Mouse (Mus musculus): Measurements from ENCODE around the gene Atg9b.

Gene Atg9b

DNA sequence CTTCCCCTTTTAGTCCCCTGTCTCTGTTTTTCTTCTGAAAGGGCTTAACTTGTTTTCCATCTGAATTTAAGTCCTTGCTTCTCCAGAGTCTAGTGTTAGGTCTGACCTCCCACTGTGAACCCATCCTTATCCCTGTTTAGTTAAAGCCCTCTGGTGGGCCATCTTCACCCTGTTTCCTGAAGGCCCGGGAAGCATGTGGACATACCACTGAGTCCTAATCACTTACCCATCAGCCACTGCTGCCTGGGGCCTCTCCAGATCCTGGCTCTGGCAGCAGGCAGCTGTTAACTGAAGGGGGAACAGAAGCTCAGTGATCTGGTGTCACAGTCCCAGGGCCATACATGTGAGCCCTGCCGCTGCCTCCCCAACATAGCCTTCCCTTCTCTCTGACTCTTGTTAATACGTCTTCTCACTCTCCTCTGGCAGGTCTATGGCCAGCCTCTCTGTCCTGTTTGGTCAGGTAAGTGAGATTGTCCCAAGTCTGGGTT lies 13.5 kb upstream of the Atg9b start:
- in situ Hi-C loops (cut with MboI, MseI) = no loop called here

GRCm38 (mm10) chr5:24404594-24405360 lies 12.8 kb upstream of the Atg9b start:
- in situ Hi-C loops (cut with MboI, MseI) = no loop called here

DNA sequence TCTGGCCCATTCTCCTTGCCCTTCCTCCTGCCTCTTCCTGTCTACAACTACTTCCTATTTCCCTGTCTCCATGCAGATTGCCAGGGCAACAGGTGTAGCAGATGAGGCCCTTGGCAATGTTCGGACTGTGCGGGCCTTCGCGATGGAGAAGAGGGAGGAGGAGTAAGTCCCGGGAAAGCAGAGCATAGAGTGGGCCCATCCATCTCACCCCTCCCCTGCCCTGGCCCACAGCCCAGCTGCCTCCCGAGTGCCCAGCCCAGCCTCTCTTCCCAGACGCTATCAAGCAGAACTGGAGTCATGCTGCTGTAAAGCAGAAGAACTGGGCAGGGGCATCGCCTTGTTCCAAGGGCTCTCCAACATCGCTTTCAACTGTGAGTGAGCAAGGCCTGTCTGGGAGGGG lies 10.0 kb upstream of the Atg9b start:
- in situ Hi-C loops (cut with MboI, MseI) = no loop called here

DNA sequence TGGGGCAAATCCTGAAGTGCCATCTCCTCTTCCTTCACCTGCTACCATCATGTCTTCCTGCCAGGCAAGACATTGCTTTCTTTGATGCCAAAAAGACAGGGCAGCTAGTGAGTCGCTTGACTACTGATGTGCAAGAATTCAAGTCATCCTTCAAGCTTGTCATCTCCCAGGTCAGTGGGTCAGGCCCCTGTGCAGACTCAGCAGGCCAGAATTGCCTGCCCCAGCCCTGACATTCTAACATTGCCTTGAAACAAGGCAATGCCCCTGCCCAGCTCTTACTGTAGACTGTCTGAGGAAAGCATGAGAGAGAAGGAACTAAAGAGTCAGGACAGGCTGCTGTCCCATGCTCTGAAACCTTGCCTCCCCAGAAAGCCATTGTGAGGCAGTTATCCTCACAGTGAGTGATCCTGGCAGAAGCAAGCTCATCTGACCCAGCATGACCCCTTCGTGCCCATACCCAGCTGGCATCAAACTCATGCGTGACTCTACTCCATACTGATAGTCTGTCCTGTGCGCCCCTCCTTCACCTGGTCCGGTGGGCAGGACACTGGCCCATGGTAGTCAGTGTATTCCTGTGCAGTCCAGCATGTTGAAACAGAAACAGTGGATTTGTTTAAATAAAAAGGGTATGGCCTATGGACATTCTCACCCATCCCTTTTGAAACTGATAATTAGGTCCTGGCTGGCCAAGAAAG lies 9.1 kb upstream of the Atg9b start:
- in situ Hi-C loops (cut with MboI, MseI) = no loop called here

DNA sequence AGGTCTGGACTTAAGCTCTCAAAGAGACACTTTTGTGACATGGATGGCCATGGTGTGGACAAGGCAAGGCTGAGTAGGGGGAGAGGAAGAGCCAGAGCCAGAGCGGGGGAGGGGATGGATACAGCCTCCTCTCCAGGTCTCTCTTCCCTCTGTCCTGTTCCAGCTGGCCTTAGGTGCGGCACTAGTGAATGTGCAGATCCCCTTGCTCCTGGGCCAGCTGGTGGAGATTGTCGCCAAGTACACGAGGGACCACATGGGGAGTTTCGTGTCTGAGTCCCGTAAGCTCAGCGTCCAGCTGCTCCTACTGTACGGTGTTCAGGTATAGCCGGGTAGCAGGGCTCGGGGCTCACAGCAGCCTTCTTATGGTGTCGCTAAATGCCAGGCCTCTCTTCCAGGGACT lies 8.4 kb upstream of the Atg9b start:
- in situ Hi-C loops (cut with MboI, MseI) = no loop called here

DNA sequence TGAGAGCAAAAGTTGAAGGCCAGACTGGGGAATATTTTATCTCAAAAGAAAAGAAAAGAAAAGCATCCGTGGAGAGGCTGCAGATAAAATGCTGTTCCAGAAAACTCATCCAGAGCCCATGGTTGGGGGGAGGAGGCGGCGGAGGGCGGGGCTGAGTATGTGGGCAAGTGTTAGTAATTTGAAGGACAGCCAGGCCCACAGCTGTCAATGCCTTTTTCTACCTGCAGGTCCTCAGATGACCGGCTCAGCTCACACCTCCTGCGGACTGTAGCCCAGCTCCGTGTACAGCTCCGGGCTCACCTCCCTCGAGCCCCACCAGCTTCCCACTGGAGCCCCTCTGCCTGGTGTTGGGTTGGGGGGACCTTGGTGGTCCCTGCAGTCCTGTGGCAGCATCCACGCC lies 7.7 kb upstream of the Atg9b start:
- in situ Hi-C loops (cut with MboI, MseI) = loop anchor here (10.0 kb wide), 2 partner anchors 285 to 605 kb away; partner anchors contain the start of gene Nub1

GRCm38 (mm10) chr5:24396254-24396653 lies 4.3 kb upstream of the Atg9b start:
- in situ Hi-C loops (cut with MboI, MseI) = loop anchor here (10.0 kb wide), 2 partner anchors 289 to 601 kb away; partner anchors contain the start of gene Nub1

DNA sequence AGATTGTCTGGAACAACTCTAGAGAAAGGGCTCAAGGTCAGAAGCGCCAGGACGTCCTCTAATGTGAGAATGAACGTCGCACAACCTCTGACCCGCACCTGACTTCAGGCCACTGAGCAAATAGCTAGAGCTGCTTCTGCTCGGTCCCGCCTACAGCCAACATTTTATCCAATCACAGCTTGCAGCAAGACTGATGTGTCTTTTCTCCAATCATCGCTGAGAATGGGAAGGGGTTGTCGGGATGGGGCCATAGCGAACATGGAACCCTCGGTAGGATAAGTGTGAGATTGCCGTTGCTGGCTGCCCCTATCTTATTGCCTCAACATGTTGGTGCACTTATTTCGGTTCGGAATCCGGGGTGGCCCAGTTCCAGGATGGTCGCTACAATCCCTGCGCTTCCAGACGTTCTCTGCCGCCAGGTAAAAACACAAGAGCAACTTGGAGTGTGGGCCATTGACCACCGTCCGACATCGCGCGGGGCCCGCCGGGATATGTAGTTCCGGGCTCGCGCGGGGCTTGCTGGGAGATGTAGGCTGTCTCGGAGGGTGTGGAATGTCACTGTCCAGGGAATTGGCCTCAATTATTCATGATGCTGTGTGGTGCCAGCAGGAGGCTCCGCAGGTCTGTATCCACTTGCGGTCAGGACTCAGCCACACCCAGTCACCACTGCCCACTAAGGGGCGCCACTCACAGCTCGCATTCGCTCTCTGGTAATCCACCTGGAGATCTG lies 2.4 kb upstream of the Atg9b start:
- in situ Hi-C loops (cut with MboI, MseI) = loop anchor here (10.0 kb wide), 2 partner anchors 290 to 600 kb away; partner anchors contain the start of gene Nub1

- in situ Hi-C loops (cut with MboI, MseI) = loop anchor here (10.0 kb wide), 2 partner anchors 291 to 599 kb away; partner anchors contain the start of gene Nub1
These were observed 1.6 kb upstream of the Atg9b start, which contains the start of gene Abcb8 for GRCm38 (mm10) chr5:24393392-24393997. Gene Abcb8 (plus strand): TSS chr5:24393663.

DNA sequence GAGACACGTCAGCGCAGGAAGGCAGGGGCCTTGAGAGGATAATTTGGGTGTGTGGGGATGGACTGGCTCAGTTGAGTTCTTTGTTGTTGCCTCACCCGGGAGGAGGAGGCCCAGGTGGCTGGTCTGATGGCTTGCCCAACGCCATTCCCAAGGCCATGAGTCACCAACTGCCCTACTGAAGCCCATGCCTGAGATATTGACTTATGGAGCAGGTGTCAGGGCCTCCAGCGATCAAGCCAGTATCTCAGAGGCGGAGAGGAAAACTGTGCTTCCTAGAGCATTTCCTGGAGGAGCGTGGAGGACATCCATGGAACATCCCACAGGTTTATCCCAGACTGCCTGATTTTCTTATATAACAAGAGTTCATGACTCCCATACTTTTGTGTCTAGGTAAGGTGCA lies 781 bp upstream of the Atg9b start:
- in situ Hi-C loops (cut with MboI, MseI) = loop anchor here (10.0 kb wide), 2 partner anchors 292 to 598 kb away; partner anchors contain the start of gene Nub1

- in situ Hi-C loops (cut with MboI, MseI) = loop anchor here (10.0 kb wide), 2 partner anchors 295 to 595 kb away; partner anchors contain the start of gene Nub1
These were observed 2.3 kb downstream of the Atg9b start for GRCm38 (mm10) chr5:24389658-24390020.

DNA sequence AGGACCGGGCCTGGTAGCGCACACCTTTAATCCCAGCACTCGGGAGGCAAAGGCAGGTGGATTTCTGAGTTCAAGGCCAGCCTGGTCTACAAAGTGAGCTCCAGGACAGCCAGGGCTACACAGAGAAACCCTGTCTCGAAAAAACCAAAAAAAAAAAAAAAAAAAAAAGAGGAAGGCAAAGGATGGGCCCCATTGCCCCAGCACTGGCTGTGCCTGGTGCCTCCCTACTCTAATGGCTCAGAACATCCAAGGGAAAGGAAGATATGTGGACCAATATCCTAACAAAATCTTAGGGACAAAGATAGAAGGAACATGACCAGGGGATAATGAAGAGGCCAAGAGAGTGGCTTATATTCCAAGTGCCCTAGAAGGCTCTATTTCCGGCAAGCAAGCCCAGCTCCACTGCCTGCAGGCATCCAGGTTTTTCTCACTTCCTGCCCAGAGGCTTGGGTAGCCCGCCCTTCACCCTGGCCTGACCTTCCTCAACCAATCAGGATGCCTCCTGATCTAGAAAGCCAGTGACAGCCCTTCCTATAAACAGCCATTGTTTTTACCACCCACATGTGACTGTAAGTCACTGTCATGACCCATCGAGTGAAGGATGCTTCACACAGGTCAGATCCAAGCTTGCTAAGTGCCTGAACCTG lies 2.8 kb downstream of the Atg9b start:
- in situ Hi-C loops (cut with MboI, MseI) = no loop called here

- in situ Hi-C loops (cut with MboI, MseI) = no loop called here
These were observed 3.6 kb downstream of the Atg9b start for GRCm38 (mm10) chr5:24388246-24388915.

DNA sequence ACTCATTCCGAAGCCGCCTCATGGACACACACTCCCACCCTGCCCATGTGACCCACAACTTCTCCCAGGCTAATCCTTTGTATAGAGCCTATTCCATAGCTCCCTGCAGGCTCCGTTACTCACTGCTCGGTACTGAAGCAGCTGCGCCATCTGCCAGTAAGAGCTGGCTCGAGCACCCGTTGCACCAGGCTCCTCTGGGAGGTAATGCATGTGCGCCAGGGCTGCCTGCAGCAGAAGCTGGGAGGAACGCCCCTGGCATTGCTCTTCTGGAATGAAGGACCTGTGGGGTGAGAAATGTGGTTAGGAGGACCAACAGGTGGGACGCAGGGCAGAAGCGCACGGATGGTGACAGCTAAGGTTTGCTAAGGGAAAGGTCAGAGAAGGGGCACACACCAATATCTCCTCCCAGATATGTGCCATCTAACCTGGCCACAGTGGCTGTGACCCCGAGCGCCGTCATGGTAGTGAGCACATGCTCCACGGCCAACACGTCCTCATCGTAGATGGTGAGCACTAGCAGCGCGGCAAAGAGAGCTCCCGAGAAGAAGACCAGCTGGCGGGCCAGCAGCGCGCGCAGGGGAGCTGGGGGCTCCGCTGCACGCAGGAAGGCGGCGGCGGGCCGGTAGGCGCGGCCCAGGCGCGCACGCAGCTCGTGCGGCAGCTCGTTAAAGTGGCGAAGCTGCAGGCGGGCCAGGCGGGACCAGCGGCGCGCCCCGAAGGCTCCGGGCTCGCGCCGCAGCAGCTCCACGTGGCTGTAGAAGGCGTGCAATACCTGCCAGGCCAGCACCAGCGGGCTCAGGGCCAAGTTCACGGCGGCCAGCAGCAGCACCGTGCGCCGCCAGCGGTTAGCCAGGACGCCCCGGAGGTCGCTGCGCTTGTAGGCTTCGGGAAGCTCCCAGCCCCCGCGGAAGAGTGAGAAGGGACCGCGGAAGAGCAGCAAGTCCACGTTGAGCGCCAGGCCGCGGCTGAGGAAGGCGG lies 4.4 kb downstream of the Atg9b start:
- in situ Hi-C loops (cut with MboI, MseI) = no loop called here

DNA sequence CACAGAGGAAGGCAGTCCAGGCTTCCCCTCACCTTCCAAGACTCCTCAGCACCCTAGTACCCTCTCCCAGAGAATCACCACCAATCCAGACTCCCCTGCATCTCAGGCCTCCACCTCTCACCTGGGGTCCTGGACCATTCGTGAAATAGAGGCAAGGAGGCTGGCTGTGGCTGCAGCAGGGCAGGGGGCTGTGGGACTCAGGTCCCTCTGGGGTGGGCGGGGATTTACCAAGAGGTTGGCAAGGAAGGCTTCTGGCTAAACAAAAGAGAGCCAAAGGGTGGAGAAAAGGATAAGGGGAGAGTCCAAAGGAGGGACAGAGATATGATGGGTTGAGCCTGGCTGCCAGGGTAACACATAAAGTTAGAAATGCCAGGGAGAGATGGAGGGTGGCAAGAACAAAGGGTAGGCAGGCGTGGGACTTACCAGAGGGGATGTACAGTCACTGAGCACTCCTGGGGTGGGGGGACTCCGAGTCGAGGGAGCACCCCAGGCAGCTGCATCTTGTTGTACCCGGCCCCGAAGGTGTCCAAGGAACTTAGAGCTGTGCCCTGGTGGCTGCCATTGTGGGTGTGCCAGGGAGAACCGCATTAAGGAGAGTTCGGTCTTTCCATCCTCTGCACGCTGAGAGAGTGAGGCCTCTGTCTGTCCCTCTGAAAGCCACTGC lies 5.9 kb downstream of the Atg9b start:
- in situ Hi-C loops (cut with MboI, MseI) = no loop called here

GRCm38 (mm10) chr5:24385374-24385773 lies 6.6 kb downstream of the Atg9b start:
- in situ Hi-C loops (cut with MboI, MseI) = no loop called here

DNA sequence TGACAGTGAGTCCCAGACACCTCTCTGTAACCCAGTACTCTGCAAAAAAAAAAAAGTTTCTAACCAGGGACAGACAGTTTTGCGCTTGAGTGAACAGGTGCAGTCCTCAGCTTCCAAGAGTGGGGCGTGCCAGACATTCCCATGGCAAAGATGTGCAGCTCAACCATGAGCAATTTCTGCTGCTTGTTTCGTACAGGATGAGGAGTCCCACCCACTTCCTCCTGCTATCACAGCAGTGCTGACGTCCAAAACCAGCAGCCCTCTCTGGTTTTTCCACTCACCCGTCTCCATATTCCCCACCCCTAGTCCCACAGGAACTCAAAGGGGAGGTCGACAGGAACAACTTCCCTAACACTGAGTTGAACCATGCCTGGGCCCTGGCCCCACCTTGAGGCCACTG lies 7.5 kb downstream of the Atg9b start:
- in situ Hi-C loops (cut with MboI, MseI) = no loop called here

- in situ Hi-C loops (cut with MboI, MseI) = no loop called here
These were observed 8.7 kb downstream of the Atg9b start for GRCm38 (mm10) chr5:24383026-24383859.
